Mouse (Mus musculus): ENCODE results near the gene 0610040J01Rik.

GRCm38 (mm10) chr5:63766715-63767114 is 45.4 kb upstream of the 0610040J01Rik start:
- no peak for TF ChIP-seq EP300 (IDR thresholded peaks at IDR 0.05; ENCODE audit: insufficient read depth, low read depth, low read length)
- TF ChIP-seq POLR2A (IDR thresholded peaks at IDR 0.05; ENCODE audit: insufficient read depth, low read depth, low read length), result no peak
- TF ChIP-seq CTCF (IDR thresholded peaks at IDR 0.05), result peak; percentile 71

Data from heart, adult 2 months (tissue).